Mouse (Mus musculus) gastrocnemius, postnatal 14 days (tissue): ENCODE measurements around the gene Pappa. TPM values are rescaled to one million over a fixed set of nuclear protein-coding genes. Genes with fewer than 3 reads are reported as not detected.

Experiments
- DNase-seq: peaks from one replicate; pipeline ENCODE4 v3.0.0; 2021; ENCODE audit warnings: mixed read lengths
- intact Hi-C: fragments of 180-260 bp; cut with DNase I; formaldehyde crosslinking; loops from one replicate; pipeline ENCODE4 v1.15.1; 2025; ENCODE audit warnings: low total_unique reads
- total RNA-seq, 2 experiments: library from RNA; stranded (reverse); gene quantifications; 2 replicates each; pipeline ENCODE4 v1.2.3; 2021

Pappa gene
- total RNA-seq, 2 experiments from 2014 or later, result 1.6 to 1.9 TPM

DNA sequence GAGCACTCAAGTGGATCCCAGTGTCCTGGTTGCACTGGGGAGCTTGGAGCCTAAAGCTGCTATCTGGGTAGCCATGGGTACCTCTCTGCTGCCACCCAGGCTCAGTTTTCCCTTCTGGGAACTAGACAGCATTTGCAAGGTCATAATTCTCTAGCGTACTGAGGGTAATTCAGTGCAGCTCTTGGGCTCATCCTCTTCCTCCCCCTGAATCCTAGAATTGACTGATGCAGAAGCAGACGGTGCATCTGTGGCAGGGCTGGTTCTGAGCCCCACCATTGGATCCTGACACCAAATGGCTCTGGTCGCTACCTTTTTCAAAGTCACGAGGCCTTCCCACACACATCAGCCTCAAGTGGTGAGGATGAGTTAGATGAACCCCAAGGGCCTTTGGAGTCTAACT, 121.0 kb downstream of the Pappa start:
- intact Hi-C loops, result no loop called here
- DNase-seq, result no peak

DNA sequence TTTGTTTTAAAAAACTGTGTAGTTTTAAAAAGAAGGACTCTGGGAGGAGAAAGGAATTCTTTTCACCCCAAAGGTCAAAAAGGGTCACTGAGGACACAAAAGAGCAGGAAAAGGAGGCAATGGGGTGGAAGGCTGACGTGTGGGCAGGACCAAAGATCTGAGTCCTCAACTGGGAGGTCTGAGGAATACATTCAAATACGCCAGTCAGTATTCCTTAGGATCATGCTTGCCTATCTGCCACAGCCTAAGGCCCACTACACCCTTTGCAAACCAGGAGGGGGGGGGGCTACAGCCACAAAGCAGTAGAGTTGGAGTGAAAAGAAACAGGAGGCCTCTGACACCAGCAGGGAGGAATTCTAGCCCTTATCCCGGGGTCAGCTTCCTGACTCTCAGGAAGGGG, 121.5 kb downstream of the Pappa start:
- intact Hi-C loops, result no loop called here

DNA sequence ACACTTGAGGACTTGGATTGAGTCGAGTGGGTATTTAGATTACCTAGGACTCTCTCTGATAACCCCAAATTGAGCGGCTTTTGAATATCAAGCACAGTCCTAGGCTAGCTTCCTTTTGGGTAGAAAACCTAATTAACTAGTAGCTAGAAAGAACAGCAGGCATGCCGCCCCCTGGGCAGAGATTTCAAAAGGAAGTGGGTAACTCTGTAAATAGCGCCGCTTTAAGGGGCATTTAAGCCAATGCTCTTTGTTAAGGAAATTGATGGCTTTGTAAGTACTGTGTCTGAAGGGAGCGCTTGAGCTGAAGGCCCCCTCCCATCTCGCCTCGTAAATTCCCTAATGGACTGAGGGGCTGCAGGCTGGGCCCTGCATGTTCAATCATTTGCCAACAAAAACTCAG, 128.2 kb downstream of the Pappa start:
- intact Hi-C loops, result no loop called here
- DNase-seq, result no peak

More for the DNA sequence above, 121.5 kb downstream of the Pappa start:
- no peak for DNase-seq

DNA sequence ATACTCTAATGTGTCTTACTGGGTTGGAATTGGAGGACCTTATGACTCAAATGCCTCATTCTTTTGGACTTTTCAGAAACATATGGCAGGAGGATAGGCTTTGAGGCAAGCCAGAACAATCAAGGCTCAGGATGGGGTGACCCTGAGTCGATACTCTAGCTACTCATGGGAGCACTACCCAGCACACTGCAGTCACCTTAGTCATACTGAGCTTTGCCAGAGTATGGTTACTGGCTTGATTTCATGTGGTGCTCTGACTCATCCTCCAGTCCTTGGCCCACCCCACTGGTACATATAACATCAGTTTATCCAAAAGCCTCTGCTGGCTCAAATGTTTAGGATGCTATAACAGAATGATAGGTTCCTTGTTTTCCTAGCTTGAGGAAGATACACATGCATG, 130.1 kb downstream of the Pappa start:
- intact Hi-C loops, result no loop called here
- no peak for DNase-seq

DNA sequence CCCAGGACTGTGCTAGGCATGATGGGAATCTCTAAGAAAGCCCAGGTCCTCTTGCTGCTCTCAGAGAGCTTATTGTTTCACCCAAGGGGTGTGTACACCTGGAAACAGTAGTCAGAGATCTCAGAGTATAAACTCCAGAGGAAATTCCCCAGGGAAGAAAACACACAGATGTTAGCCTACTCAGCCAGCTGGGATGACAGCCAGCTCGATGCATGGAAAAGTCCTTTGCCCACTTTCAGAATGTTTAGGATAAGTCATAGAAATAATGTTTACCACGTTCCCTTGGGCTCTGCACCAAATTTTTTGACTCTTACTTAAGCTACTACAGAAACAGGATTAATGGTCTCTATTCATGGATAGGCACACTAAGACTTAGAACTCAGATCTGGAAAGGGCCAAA, 143.1 kb downstream of the Pappa start:
- no peak for DNase-seq
- intact Hi-C loops, result no loop called here

DNA sequence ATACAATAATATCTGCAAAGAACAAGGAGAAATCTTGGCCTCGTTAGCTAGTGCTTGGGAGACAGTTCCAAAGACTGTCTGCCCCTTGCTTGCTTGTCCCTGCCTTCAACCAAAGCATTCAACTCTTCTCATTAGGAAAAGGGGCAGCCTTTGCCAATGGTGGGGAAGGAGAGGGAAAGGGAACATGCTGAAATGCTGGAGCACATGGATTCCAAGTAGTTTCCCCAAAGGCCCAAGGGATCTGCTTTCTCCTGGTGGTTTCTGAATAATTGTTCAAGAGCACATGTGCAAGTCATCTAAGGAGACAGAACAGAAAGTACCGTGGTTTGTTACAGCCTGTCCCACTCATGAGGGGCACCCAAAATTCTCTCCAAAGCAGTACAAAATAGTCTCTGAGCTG, 146.0 kb downstream of the Pappa start:
- intact Hi-C loops, result no loop called here
- DNase-seq, result no peak

DNA sequence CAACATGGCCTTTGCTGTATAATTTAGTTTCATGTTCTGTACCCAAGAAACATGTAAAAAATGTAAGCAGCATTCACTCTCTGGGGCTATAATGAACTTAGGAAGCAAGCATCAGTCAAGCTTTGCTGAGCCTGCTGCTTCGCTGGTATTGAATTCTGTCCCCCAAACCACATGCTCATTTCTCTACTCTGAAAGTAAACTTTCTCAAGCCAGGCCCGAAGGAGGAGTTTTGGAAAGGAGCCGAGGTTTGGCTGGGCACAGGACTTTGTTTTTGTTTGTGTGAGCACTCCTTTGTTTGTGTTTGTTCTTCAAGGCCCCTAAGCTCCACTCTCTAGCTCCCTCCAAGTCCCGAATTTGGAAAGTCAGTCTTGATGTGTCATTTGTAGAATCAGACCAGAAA, 148.3 kb downstream of the Pappa start:
- intact Hi-C loops, result no loop called here
- DNase-seq, result no peak

DNA sequence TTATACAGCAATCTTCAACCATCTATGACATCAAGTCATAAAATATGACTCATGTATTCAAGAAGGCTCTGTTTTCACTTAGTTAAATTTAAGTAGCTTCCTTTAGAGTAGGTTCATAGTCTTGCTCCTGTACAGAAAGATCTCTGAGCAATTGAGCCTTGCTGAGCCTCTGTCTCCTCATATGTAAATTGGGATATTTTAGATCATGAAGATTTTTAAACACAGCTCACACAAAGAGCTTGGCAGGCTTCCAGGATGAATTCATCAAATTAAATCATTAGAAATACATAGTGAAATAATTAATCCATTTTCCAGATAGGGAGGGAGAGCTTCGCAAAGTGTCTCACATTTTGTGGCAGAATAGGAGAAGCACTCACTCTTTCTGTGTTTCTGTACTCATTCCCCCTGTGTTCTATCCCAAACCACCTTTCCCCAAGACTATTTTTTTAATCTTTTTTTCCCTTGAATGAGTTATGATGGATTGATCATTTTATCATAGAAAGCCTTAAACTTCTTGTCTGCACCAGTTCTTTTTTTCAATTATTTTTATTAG, 149.4 kb downstream of the Pappa start:
- intact Hi-C loops, result no loop called here
- no peak for DNase-seq

DNA sequence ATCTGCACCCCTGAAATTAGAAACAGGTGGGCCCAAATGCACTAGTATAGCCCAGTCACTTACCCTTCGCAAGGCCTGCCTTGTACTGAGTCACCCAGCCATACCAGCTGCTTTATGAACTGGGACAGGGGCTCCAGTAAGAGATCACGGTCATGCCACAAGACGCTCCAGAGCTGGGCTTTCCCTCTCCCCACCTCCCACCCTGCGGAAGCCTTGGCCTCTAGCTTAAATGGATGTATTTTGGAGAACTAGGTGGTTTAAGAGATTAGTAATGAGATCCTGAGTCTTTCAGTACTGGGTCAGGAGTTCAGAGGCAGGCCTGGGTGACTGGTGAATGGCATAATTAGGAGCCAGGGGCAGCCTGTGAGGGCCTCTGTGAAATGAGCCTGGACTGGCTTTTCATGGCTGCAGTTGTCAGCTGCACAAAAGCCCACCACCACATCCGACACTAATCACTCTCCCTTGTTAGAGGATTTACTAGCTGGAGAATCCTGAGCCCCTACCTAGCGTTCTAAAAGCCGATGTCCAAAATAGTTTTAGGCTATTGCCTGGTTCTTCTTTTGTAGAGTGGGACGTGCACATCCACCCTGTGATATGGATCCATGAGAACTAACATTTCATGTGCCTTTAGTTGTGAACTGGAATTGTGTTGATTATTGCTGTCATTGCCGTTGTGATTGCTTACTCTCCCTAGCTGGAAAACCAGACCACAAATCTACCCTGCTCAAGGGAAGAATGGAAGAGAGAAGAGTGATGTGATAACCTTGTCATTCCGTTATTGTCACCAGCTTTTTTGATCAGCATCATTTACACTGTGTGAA, 154.7 kb downstream of the Pappa start:
- intact Hi-C loops, result no loop called here
- no peak for DNase-seq

DNA sequence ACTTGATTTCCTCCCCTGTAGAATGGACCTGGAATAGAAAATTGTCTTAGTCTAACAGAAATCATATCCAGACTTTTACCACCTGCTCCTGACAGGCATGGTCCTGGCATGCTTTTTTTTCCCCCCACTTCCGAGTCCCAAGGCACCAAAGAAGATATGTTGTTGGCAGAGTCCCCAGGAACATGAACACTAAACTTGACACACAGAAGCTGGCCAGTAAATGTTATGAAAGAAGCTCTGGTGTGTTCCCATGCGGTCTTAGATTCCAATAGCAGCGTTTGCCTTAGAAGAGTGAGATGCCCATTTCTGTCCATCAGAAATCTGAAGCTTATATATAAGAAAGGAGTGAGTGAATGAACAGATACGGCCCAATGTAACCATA, 155.3 kb downstream of the Pappa start:
- intact Hi-C loops, result no loop called here
- no peak for DNase-seq

DNA sequence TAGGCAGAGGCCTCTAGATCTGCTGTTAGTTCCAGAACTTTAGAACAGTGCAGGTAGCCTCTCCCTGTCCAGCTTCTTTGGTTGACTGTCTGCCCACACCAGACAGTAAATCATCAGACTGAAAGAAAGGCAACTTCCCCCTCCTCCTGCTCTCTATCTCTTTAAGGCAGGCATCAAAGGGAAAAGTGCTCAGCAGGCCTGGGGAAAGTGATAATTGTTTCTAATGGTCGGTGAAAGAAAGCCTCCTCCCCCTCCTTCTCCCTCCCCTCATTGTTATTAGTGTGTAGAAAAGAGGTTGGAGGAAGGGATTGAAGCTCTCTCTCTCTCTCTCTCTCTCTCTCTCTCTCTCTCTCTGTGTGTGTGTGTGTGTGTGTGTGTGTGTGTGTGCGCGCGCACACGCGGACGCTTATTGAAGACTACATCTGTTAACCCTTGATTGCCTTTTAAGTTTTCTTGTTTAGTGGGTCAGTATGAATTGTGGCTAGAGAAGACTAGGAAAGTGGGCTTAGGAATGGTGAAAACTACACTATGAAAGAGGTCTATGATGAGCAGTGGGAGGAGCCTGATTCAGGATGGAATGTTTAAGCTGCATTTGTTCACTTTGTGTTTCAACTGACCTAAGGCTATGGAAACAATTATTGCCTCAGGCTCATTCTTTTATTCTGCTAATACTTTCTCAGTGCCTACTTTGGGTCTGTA, 156.2 kb downstream of the Pappa start:
- intact Hi-C loops, result no loop called here
- DNase-seq, result no peak

DNA sequence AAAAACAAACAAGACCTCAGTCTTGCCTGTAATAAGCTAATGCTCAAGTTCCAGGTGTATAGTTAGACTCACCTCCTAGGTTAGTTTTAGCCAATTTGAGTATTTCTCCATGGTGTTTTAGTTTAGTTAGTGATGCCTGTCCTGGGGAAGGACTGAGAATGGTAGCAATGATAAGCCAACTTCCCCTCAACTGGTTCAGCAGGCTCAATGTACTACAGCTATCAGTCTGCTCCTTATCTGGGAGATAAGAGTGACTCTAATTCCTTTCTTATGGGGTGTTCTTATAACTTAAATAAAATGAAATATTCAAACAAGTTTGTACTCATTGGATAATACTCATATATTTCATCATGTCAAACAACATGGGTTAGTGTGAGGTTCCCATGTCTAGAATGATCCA, 156.9 kb downstream of the Pappa start:
- intact Hi-C loops, result no loop called here
- DNase-seq, result no peak

DNA sequence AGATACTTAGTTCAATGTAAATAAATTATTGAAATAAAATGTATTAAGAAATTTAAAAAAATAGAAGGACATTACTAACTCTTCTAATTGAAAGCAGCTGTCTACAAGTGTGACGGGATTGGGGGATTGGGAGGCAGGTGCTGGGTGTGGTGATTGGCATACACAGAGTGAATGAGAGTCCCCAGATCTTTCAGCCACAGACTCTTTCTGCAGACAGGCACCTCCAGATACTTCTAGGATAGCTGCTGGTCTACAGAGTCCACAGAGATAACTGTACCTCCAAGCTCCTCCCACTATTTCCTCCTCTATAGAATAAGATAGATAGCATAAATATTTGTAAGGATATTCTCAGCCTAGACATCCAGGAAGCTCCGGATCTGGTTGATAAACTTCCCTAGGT, 159.6 kb downstream of the Pappa start:
- intact Hi-C loops, result no loop called here
- no peak for DNase-seq

DNA sequence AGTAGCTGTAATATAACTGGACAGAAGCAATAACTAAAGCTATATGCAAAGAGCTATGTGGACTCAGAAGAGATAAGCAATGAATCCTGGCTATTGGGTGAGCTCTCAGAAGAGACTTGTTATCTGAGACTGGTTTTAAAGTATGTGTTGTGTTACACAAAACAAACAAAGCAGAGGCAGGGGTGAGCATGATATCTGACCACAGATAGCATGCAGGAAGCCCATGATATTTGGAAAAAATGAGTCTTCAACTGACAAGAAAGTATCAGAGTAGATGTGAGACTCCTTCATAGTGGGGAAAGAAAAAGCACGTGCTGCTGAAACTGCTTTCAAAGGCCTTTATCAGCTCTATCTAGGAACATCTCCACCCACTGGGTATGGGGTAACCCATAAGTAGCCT, 161.2 kb downstream of the Pappa start:
- intact Hi-C loops, result no loop called here
- no peak for DNase-seq

DNA sequence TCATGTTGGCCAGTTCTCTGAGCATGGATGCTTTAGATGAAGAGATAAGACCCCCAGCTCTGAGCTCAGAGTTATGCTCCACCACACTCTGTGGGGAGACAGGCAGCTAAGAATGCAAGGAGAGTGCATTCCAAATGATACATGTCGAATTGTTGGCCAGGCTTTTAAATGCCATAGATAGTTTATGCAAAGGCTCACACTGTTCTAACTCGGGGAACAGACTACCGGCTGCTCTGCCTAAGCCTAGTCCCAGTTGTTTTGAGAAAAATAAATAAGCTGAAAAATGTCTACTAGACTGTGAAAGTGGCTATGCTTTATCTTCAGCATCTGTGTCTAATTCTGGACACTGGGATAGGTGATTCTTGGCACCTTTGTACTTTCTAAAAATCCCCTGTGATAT, 165.3 kb downstream of the Pappa start:
- DNase-seq, result no peak
- intact Hi-C loops, result no loop called here

DNA sequence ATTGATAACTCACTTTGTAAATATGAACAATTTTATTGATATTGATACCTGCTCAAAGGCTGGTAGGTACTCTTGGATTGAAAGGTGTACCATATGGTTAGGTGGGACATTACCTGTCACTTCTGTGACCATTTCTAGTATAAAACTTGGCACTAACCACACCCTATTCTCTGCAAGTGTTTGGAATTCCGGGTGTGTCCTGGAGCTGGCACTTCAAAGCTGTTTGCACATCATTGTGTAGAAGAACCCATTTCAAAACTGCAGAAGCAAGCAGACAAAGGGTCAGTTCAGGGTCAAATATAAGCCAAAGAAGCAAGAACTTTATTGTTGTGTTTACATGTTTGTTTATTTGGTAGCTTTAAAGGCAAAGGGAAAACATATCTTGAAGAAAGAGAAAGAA, 171.8 kb downstream of the Pappa start:
- no peak for DNase-seq
- intact Hi-C loops, result no loop called here

DNA sequence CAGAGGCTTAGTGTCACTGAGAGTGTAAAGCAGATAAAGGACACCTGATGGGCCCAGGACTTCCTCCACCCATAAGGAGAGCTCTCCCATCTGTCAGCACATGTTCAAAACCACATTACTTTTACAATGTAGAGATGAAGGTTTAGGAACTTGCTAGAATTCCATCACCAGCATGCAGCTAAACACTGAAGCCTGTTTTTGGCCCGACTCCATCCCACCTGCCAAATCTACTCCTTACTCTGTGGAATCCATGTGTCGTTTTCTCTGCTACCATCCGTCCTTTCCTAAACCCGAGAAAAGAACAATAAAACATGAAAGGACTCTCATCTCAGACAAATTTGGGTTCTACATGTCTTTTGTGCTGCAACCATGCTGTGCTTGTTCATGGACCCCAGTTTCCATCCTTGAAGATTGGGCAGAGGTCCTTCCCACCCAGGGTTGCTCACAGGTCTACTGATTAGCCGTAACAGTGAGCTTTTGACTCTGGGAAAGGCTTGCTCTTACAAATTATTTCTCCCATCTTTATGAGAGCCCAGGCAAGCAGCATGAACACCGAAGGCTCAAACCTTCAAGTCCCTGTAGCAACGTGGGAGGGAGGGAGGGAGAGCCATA, 172.5 kb downstream of the Pappa start:
- intact Hi-C loops, result no loop called here

DNA sequence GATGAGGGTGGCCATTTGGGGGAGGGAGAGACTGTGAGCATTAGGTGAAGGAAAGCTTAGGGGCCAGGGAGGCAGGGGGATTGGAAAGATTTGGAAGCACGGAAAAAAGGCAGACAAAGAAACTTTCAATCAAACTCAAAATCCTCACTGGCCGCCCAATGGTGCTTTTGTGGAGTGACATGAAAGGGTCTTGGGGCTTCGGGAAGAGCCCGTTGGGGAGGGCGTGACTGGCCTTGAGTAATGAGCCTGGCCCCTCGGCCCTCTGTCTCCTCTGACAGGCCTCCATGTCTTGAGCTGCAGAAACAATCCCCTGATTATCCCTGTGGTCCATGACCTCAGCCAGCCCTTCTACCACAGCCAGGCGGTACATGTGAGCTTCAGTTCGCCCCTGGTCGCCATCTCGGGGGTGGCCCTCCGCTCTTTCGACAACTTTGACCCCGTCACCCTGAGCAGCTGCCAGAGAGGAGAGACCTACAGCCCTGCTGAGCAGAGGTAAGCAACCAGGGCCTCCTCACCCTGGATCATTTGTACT, 173.1 kb downstream of the Pappa start:
- intact Hi-C loops, result no loop called here
- no peak for DNase-seq

More for the DNA sequence above, 172.5 kb downstream of the Pappa start:
- DNase-seq, result no peak

DNA sequence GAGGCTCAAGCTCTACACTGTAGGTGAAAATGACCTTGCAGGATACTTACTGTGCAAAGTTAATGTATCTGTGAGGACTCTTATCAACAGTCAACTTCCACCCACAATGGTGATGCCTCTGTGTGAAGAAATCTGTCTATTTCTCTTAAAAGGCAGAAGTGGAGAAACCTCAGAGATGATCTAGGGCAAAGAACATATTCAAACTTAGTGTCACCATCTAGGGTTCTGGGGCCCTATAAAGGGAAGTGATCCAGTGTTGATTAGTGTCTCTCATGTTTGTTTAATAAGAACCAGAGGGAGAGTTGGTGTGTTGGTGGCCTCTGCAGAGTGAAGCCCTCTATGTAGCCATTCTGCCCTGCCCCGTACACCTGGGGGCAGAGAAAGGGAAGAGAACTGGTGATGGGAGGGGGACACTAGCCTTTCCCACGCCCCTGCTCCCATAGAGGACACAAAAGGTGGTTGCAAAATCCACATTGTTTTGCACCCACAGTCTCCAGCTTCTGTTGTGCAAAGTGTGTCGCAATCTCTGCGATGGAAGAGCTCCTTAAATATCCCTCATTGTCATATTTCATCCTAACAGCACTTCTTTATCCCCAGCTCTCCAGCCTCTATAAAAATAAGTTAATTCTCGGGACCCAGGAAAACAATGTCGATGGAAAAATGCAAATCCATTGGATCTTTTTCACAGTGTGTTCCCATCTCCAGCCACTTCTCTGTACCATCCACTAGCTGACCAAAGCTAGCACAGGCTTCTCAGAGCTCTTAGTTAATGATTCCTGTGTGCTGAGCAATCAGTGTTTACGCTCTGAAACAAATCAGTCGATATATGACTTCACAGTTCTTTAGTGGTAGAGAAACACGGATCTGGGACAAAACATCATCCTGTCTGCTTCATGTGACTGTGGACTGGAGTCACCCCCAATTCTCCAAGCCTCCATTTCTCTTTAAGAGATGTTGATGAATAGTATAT, 174.5 kb downstream of the Pappa start:
- no peak for DNase-seq
- intact Hi-C loops, result no loop called here
